Mouse (Mus musculus) effector memory CD4-positive, alpha-beta T cell, adult 7 months (primary cell): ENCODE data around the gene Ube2r2. TPM values are rescaled to one million over a fixed set of nuclear protein-coding genes. Genes with fewer than 3 reads are reported as not detected.

Experiments used
- polyA plus RNA-seq: library from polyadenylated mRNA; unstranded; fragments of 100-300 nt; shearing (Covaris generic); gene quantifications from one replicate; pipeline ENCODE4 v1.2.1, GENCODE M21; 2017

The Ube2r2 gene
- polyA plus RNA-seq, result 56.6 TPM

GRCm38 (mm10) chr4:41135711-41136453 lies at the start of gene Ube2r2:
Ube2r2 (plus strand) TSS chr4:41135743.

GRCm38 (mm10) chr4:41097871-41098576 lies 37.5 kb upstream of the Ube2r2 start, which contains the start of gene Aqp3:
Aqp3 (minus strand) TSS chr4:41098183.

DNA sequence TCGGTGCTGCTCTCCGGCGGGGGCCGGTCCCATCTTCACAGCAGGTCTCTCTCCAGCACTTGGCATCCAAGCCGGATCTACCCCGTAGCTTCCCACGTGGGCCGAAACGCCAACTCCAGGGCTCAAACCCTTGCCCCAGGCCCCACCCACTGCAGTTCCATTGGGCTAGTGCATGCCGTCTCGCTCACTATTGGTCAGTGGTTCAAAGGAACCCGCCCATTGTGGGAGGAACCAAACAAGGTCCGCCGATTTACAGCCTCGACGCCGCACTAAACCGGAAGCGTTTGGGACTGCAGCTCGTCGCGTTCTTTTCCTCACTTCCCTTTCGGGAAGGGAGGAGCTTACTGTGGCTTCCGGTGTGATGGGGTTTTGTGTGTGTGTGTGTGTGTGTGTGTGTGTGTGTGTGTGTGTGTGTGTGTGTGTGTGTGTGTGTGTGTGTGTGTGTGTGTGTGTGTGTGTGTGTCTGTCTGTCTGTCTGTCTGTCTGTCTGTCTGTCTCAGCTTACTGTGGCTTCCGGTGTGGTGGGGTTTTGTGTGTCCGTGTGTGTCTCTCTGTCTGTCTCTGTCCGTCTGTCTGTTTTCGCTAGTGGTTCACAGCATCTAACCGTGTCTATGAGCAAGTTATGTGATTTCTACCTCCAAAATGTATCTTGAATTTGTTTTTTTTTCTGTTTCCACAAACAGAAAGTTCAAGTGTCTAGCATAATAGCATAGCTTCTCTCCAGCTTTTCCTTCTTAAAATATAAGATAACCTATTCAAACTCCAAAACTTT lies 11.2 kb upstream of the Ube2r2 start, which contains the start of gene Nol6:
Gene Nol6, minus strand, starts transcription at position 276 of the 772 bp plus-strand sequence.

Other genes with a start within 250 kb of the Ube2r2 start
- not detected for gene Spink4, start 215.7 kb upstream of the Ube2r2 start, polyA plus RNA-seq
- 166 TPM for gene Bag1, start 187.4 kb upstream of the Ube2r2 start, polyA plus RNA-seq
- 53.3 TPM for gene Chmp5, start 187.3 kb upstream of the Ube2r2 start, polyA plus RNA-seq
- 103 TPM for gene Nfx1, start 164.8 kb upstream of the Ube2r2 start, polyA plus RNA-seq
- not detected for gene Aqp7, start 87.6 kb upstream of the Ube2r2 start, polyA plus RNA-seq
- gene Aqp3, start 37.6 kb upstream of the Ube2r2 start, polyA plus RNA-seq, result 12.1 TPM
- 34.6 TPM for gene Nol6, start 11.3 kb upstream of the Ube2r2 start, polyA plus RNA-seq
- gene Ubap2, start 139.4 kb downstream of the Ube2r2 start, polyA plus RNA-seq, result 64.7 TPM
- gene Dcaf12, start 179.1 kb downstream of the Ube2r2 start, polyA plus RNA-seq, result 66.8 TPM
- 120 TPM for gene Ubap1, start 213.3 kb downstream of the Ube2r2 start, polyA plus RNA-seq